Mouse (Mus musculus) stomach, postnatal 0 days (tissue): ENCODE measurements around the gene Uvssa. TPM values are rescaled to one million over a fixed set of nuclear protein-coding genes. Genes with fewer than 3 reads are reported as not detected.

Experiments used
- ATAC-seq: fragments of 200-750 bp; cut with Nextera tagmentation; 2 replicates; pipeline ENCODE4 v1.8.0; 2017; ENCODE audit not compliant: low FRiP score, low TSS enrichment
- DNase-seq: peaks from one replicate; pipeline ENCODE4 v3.0.0-alpha.2; 2016; ENCODE audit warnings: low spot score
- H3K27ac ChIP-seq: fragments of 300-500 bp; sonication (generic); replicated peaks from 2 replicates; pipeline ENCODE4 v1.5.1; 2014; ENCODE audit warnings: mild to moderate bottlenecking, control low read depth
- H3K27me3 ChIP-seq: fragments of 300-500 bp; sonication (generic); 2 replicates; pipeline ENCODE4 v1.6.1; 2014; ENCODE audit warnings: low read length; ENCODE audit not compliant: control insufficient read depth, insufficient read depth
- H3K36me3 ChIP-seq: fragments of 300-500 bp; sonication (generic); 2 replicates; pipeline ENCODE4 v1.6.1; 2014; ENCODE audit warnings: low read length, mixed read lengths; ENCODE audit not compliant: control insufficient read depth, insufficient read depth
- H3K4me1 ChIP-seq: fragments of 300-500 bp; sonication (generic); replicated peaks from 2 replicates; pipeline ENCODE4 v1.6.1; 2014; ENCODE audit warnings: antibody characterized with exemption; ENCODE audit not compliant: control insufficient read depth, insufficient read depth
- H3K4me2 ChIP-seq: fragments of 300-500 bp; sonication (generic); replicated peaks from 2 replicates; pipeline ENCODE4 v1.6.1; 2014; ENCODE audit warnings: low read depth, mild to moderate bottlenecking, control low read depth, moderate library complexity
- H3K4me3 ChIP-seq: fragments of 300-500 bp; sonication (generic); 2 replicates; pipeline ENCODE4 v1.5.1; 2014; ENCODE audit warnings: low read depth, low read length, control low read depth
- H3K9ac ChIP-seq: fragments of 300-500 bp; sonication (generic); 2 replicates; pipeline ENCODE4 v1.6.1; 2014; ENCODE audit warnings: mild to moderate bottlenecking, low read length, control low read depth, mixed read lengths
- H3K9me3 ChIP-seq: fragments of 300-500 bp; sonication (generic); 2 replicates; pipeline ENCODE4 v1.6.1; 2016; ENCODE audit warnings: low read length; ENCODE audit not compliant: control insufficient read depth
- CTCF ChIP-seq: IDR thresholded peaks from 2 replicates; pipeline ENCODE4 v1.5.1; 2016; ENCODE audit warnings: antibody characterized with exemption, low read depth, mild to moderate bottlenecking, moderate library complexity
- EP300 ChIP-seq: optimal IDR thresholded peaks from 2 replicates; pipeline ENCODE3; 2016; ENCODE audit warnings: antibody characterized with exemption
- WGBS: fragments of 180-500 bp; shearing (Covaris S2); extraction: QIAGEN DNeasy Blood & Tissue Kit; methylation state at CpG from one replicate; pipeline ENCODE4 v1.1.7; 2014; 5-methylcytosine and 5-hydroxymethylcytosine counted together
- polyA plus RNA-seq: library from polyadenylated mRNA; unstranded; fragments of >200 nt; fragmentation: Nextera tagmentation; extraction: Ambion mirVana; gene quantifications from 2 replicates; pipeline ENCODE4 v1.2.1, GENCODE M21; 2015

The Uvssa gene
- polyA plus RNA-seq, 1 experiment from 2014 or later, result 4.5 TPM

- no peak overlapping the region for H3K9ac ChIP-seq
- no peaks in the 10 kb centered on the region for H3K9me3 ChIP-seq
- H3K27me3 ChIP-seq, result no peaks in the 10 kb centered on the region
- DNase-seq (no peak), ATAC-seq (no peak)
- H3K36me3 ChIP-seq, result peaks cover 40% of the 10 kb centered on the region
- H3K4me2 ChIP-seq, result no peak overlapping the region
- TF ChIP-seq EP300 (no peak), CTCF (no peak)
- 87% methylated on average over 5 of the region's 5 CpGs for WGBS
- H3K27ac ChIP-seq, result no peak overlapping the region
- H3K4me3 ChIP-seq, result no peak overlapping the region
- H3K4me1 ChIP-seq, result no peaks in the 10 kb centered on the region
These were observed 15.1 kb upstream of the Uvssa start for GRCm38 (mm10) chr5:33363263-33363662.

- H3K4me2 ChIP-seq, result no peak overlapping the region
- no peak overlapping the region for H3K4me3 ChIP-seq
- no peaks in the 10 kb centered on the region for H3K9me3 ChIP-seq
- no peaks in the 10 kb centered on the region for H3K4me1 ChIP-seq
- ATAC-seq (no peak), DNase-seq (no peak)
- no peaks in the 10 kb centered on the region for H3K27me3 ChIP-seq
- 83% methylated on average over 4 of the region's 4 CpGs for WGBS
- H3K36me3 ChIP-seq, result peaks cover 45% of the 10 kb centered on the region
- H3K9ac ChIP-seq, result no peak overlapping the region
- H3K27ac ChIP-seq, result no peak overlapping the region
- TF ChIP-seq CTCF (no peak), EP300 (no peak)
These were observed 9.7 kb upstream of the Uvssa start for GRCm38 (mm10) chr5:33368651-33369050.

GRCm38 (mm10) chr5:33371137-33371536 lies 7.2 kb upstream of the Uvssa start:
- H3K9me3 ChIP-seq, result no peaks in the 10 kb centered on the region
- DNase-seq, result peak; percentile 55
- H3K4me2 ChIP-seq, result no peak overlapping the region

GRCm38 (mm10) chr5:33371668-33372067 lies 6.7 kb upstream of the Uvssa start:
- Histone ChIP-seq H3K4me3 (no peak overlapping the region), H3K4me2 (no peak overlapping the region), H3K36me3 (peaks cover 31% of the 10 kb centered on the region), H3K9ac (no peak overlapping the region), H3K9me3 (no peaks in the 10 kb centered on the region), H3K27ac (no peak overlapping the region; the same call in 1 of the 2 replicates), H3K4me1 (no peaks in the 10 kb centered on the region), H3K27me3 (no peaks in the 10 kb centered on the region)
- DNase-seq (no peak), ATAC-seq (no peak)
- WGBS, result 79% methylated on average over 4 of the region's 4 CpGs
- no peak for TF ChIP-seq CTCF
- no peak for TF ChIP-seq EP300

More at GRCm38 (mm10) chr5:33371137-33371536, 7.2 kb upstream of the Uvssa start:
- TF ChIP-seq EP300 (no peak), CTCF (peak; percentile 74)
- H3K36me3 ChIP-seq, result peaks cover 32% of the 10 kb centered on the region
- H3K4me3 ChIP-seq, result no peak overlapping the region
- H3K27me3 ChIP-seq, result no peaks in the 10 kb centered on the region
- ATAC-seq, result peak; percentile 12; the same call in 1 of the 2 replicates
- no peak overlapping the region for H3K9ac ChIP-seq
- H3K4me1 ChIP-seq, result no peaks in the 10 kb centered on the region
- 0 out of 2 replicates have a peak overlapping the region, but pooled peaks have one; percentile 65 for H3K27ac ChIP-seq

- no peak overlapping the region for H3K27ac ChIP-seq
- no peak overlapping the region for H3K9ac ChIP-seq
- peaks cover 26% of the 10 kb centered on the region for H3K36me3 ChIP-seq
- H3K4me2 ChIP-seq, result no peak overlapping the region
- ATAC-seq, result no peak; the same call in 1 of the 2 replicates
- no peaks in the 10 kb centered on the region for H3K9me3 ChIP-seq
- peak; percentile 41 for DNase-seq
- no peaks in the 10 kb centered on the region for H3K27me3 ChIP-seq
- no peak overlapping the region for H3K4me3 ChIP-seq
- no peaks in the 10 kb centered on the region for H3K4me1 ChIP-seq
- TF ChIP-seq EP300 (no peak), CTCF (no peak)
- WGBS, result 71% methylated on average over 18 of the region's 18 CpGs
These were observed 5.9 kb upstream of the Uvssa start for GRCm38 (mm10) chr5:33372331-33373038.

- H3K9ac ChIP-seq, result no peak overlapping the region; the same call in 1 of the 2 replicates
- no peak for DNase-seq
These were observed 1.2 kb upstream of the Uvssa start for GRCm38 (mm10) chr5:33377176-33377575.

More at GRCm38 (mm10) chr5:33377176-33377575, 1.2 kb upstream of the Uvssa start:
- no peak overlapping the region; the same call in 1 of the 2 replicates for H3K27ac ChIP-seq
- TF ChIP-seq EP300, result no peak
- no peak for TF ChIP-seq CTCF
- H3K4me3 ChIP-seq, result peak overlapping the region; percentile 67; the same call in 1 of the 2 replicates
- no peaks in the 10 kb centered on the region for H3K27me3 ChIP-seq
- H3K4me1 ChIP-seq, result peaks cover 4% of the 10 kb centered on the region; the same call in 1 of the 2 replicates
- WGBS, result 25% methylated on average over 6 of the region's 6 CpGs
- no peak for ATAC-seq
- peaks cover 11% of the 10 kb centered on the region for H3K36me3 ChIP-seq
- H3K4me2 ChIP-seq, result peak overlapping the region; percentile 83
- H3K9me3 ChIP-seq, result no peaks in the 10 kb centered on the region
